Mouse (Mus musculus) stomach, postnatal 0 days (tissue): ENCODE measurements around the gene Fam129b.

Source experiments
- CTCF ChIP-seq: IDR thresholded peaks from 2 replicates; pipeline ENCODE4 v1.5.1; 2016; ENCODE audit warnings: antibody characterized with exemption, low read depth, mild to moderate bottlenecking, moderate library complexity
- EP300 ChIP-seq: optimal IDR thresholded peaks from 2 replicates; pipeline ENCODE3; 2016; ENCODE audit warnings: antibody characterized with exemption

DNA sequence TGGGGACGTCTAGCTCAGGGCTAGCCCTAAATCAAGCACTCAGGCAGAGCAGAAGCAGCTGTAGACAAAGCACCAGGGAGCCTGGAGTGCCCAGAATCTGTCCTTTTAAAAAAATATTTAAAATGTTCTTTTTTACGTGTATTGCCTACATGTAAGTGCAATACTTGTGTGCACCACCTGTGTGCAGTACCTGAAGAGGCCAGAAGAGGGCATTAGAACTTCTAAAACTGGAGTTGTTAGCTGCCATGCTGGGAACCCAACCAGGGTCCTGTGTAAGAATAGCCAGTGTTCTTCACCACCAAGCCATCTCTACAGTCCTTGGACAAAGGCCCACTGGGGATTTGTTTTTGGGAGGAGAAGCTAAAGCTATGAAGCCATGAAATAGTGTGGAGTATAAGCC is 78.7 kb downstream of the Fam129b start:
- TF ChIP-seq CTCF (peak; percentile 34), EP300 (no peak)
